Mouse (Mus musculus) layer of hippocampus, adult 9-11 months (tissue): ENCODE measurements around the gene Gm17631.
"Not testable (repeated sequence)": the region's sequence is repeated elsewhere in the genome, so short reads cannot be mapped to it uniquely, and the experiment has no call there.

Experiments
- DNase-seq: peaks from one replicate; pipeline ENCODE4 v3.0.0; 2022

Gm17631 gene

GRCm38 (mm10) chr6:129862349-129862748 lies at the start of gene Gm17631:
TSS of gene Gm17631 (plus strand) at chr6:129862649.
- DNase-seq = not testable (repeated sequence)

GRCm38 (mm10) chr6:129817731-129818130 lies 44.7 kb upstream of the Gm17631 start:
- no peak for DNase-seq

- no peak for DNase-seq
Measured at GRCm38 (mm10) chr6:129824004-129824403, 38.4 kb upstream of the Gm17631 start.

GRCm38 (mm10) chr6:129825559-129825958 lies 36.9 kb upstream of the Gm17631 start:
- DNase-seq = no peak

DNA sequence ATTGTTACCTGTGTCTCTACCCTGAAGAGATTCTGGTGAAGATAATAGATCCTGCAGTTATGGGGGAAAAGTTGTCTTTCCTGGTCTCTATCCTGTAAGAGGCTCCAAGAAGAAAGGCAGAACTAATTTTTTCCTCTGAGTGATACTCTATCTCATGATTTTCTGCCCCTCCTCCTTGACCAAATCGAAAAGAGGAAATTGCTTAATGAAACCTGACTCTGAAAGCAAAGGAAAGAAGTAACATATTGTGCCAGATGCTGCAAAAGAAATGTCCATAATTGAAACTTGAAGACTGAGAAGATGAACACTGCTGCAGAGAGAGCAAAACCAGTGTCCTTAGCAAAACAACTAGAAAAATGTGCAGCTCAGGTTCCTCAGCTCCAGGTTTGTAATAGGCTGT lies 14.1 kb downstream of the Gm17631 start, which contains the start of gene Klra17:
Klra17 (minus strand) TSS at position 124 of the 400 bp plus-strand sequence.
- no peak for DNase-seq

DNA sequence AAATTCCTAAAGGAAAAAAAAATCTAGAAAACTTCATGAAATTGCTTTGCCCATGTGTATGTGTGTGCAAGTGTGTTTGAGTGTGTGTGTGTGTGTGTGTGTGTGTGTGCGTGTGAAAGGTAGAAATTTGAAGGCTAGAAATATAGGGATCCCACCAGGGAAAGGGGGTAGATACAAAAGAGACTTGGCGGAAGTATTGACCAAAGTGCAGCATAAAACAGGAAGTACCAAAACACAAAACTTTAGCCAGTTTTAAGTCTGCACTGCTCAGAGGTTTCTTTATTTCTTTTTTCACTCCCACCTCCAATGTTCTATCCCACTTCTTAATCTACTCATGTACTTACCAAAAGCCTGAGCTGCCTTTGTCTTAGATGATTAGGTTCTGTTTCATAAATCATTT lies 20.1 kb downstream of the Gm17631 start:
- no peak for DNase-seq
